Mouse (Mus musculus): ENCODE results near the gene Daam1.

DNA sequence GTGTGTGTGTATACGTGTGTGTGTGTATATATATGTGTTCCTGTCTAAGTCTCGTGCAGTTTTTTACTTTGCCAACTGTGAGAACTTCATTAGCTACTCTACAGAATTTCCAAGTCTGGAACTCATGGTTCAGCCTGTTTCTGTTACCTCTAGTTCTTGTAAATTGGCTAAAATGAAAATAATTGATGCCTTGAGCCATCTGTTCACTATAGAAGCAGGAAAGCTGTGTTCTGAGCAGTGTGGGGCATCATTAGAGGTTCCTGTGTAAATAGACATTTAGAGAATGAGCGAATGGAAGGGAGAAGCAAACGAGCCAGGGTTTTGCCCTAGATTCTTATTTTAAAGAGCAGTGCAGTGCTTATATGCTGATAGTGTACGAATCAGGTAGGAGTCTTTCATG lies 14.6 kb downstream of the Daam1 start:
- TF ChIP-seq POLR2A (IDR thresholded peaks at IDR 0.05; ENCODE audit: extremely low read depth, insufficient read depth, low read length) (no peak), CTCF (IDR thresholded peaks at IDR 0.05; ENCODE audit: low read depth, low read length) (no peak)
